Mouse (Mus musculus) brown adipose tissue, adult 24 weeks (tissue): Measurements from ENCODE around the gene Wdfy2. TPM values are rescaled to one million over a fixed set of nuclear protein-coding genes. Genes with fewer than 3 reads are reported as not detected.
"Not testable (repeated sequence)": the region's sequence is repeated elsewhere in the genome, so short reads cannot be mapped to it uniquely, and the experiment has no call there.

ENCODE experiments used
- H3K27ac ChIP-seq: fragments of 200-500 bp; replicated peaks from 2 replicates; pipeline ENCODE4 v1.5.1; 2012; ENCODE audit warnings: low read depth, mild to moderate bottlenecking, low read length
- H3K4me1 ChIP-seq: fragments of 200-500 bp; 2 replicates; pipeline ENCODE4 v1.6.1; 2012; ENCODE audit warnings: low read length, mixed read lengths; ENCODE audit not compliant: control insufficient read depth, insufficient read depth, insufficient read length
- H3K4me3 ChIP-seq: fragments of 200-500 bp; 2 replicates; pipeline ENCODE4 v1.5.1; 2012; ENCODE audit warnings: low read depth, mild to moderate bottlenecking, low read length, moderate library complexity; ENCODE audit not compliant: insufficient read depth
- polyA plus RNA-seq: library from polyadenylated mRNA; stranded (reverse); fragments of >200 nt; gene quantifications from 2 replicates; pipeline ENCODE4 v1.2.4, GENCODE M21; 2012; ENCODE audit not compliant: missing spikeins, insufficient read depth, insufficient read length

Gene Wdfy2
- polyA plus RNA-seq, 1 experiment: 9.6 TPM

GRCm38 (mm10) chr14:62833036-62833435, 4.4 kb upstream of the Wdfy2 start:
- Histone ChIP-seq H3K27ac (no peak overlapping the region), H3K4me3 (no peak overlapping the region), H3K4me1 (no peaks in the 10 kb centered on the region)

GRCm38 (mm10) chr14:62833541-62833940, 3.9 kb upstream of the Wdfy2 start:
- Histone ChIP-seq H3K27ac (no peak overlapping the region), H3K4me3 (no peak overlapping the region), H3K4me1 (no peaks in the 10 kb centered on the region)

- H3K4me3 ChIP-seq, H3K27ac ChIP-seq, H3K4me1 ChIP-seq: not testable (repeated sequence)
These were observed 1.7 kb upstream of the Wdfy2 start for GRCm38 (mm10) chr14:62835737-62836136.

GRCm38 (mm10) chr14:62836926-62837640, 395 bp upstream of the Wdfy2 start:
- Histone ChIP-seq H3K4me1 (no peaks in the 10 kb centered on the region), H3K27ac (peak overlapping the region; percentile 47), H3K4me3 (peak overlapping the region; percentile 41)

- Histone ChIP-seq H3K27ac (peak overlapping the region; percentile 83), H3K4me3 (peak overlapping the region; percentile 92), H3K4me1 (peaks cover 9% of the 10 kb centered on the region; the same call in 1 of the 2 replicates)
These were observed 858 bp downstream of the Wdfy2 start for GRCm38 (mm10) chr14:62838336-62838735.

- Histone ChIP-seq H3K4me3 (no peak overlapping the region), H3K4me1 (peaks cover 33% of the 10 kb centered on the region), H3K27ac (peak overlapping the region; percentile 78; the same call in 1 of the 2 replicates)
These were observed 4.2 kb downstream of the Wdfy2 start for GRCm38 (mm10) chr14:62841726-62842125.

- Histone ChIP-seq H3K4me3 (no peak overlapping the region), H3K27ac (peak overlapping the region; percentile 78), H3K4me1 (peaks cover 33% of the 10 kb centered on the region)
These were observed 5.0 kb downstream of the Wdfy2 start for GRCm38 (mm10) chr14:62842495-62842894.

- Histone ChIP-seq H3K27ac (peak overlapping the region; percentile 78), H3K4me1 (peaks cover 33% of the 10 kb centered on the region)
These were observed 5.5 kb downstream of the Wdfy2 start for GRCm38 (mm10) chr14:62842976-62843375.

GRCm38 (mm10) chr14:62844226-62844625, 6.7 kb downstream of the Wdfy2 start:
- H3K4me1 ChIP-seq: peaks cover 33% of the 10 kb centered on the region
- H3K4me3 ChIP-seq: no peak overlapping the region
- peak overlapping the region; percentile 83 for H3K27ac ChIP-seq

More at GRCm38 (mm10) chr14:62842976-62843375, 5.5 kb downstream of the Wdfy2 start:
- no peak overlapping the region for H3K4me3 ChIP-seq

- Histone ChIP-seq H3K27ac (peak overlapping the region; percentile 83), H3K4me1 (peaks cover 33% of the 10 kb centered on the region), H3K4me3 (no peak overlapping the region)
These were observed 7.7 kb downstream of the Wdfy2 start for GRCm38 (mm10) chr14:62845011-62845840.

- Histone ChIP-seq H3K27ac (no peak overlapping the region), H3K4me3 (no peak overlapping the region)
These were observed 13.5 kb downstream of the Wdfy2 start for GRCm38 (mm10) chr14:62850980-62851379.

GRCm38 (mm10) chr14:62852840-62853239, 15.4 kb downstream of the Wdfy2 start:
- peaks cover 16% of the 10 kb centered on the region for H3K4me1 ChIP-seq
- H3K4me3 ChIP-seq: no peak overlapping the region
- H3K27ac ChIP-seq: no peak overlapping the region

More at GRCm38 (mm10) chr14:62850980-62851379, 13.5 kb downstream of the Wdfy2 start:
- peaks cover 12% of the 10 kb centered on the region for H3K4me1 ChIP-seq

- Histone ChIP-seq H3K27ac (peak overlapping the region; percentile 49; the same call in 1 of the 2 replicates), H3K4me1 (peaks cover 20% of the 10 kb centered on the region), H3K4me3 (no peak overlapping the region)
These were observed 17.8 kb downstream of the Wdfy2 start for GRCm38 (mm10) chr14:62855077-62855835.

- peaks cover 19% of the 10 kb centered on the region for H3K4me1 ChIP-seq
- H3K27ac ChIP-seq: 0 out of 2 replicates have a peak overlapping the region, but pooled peaks have one; percentile 23
- no peak overlapping the region for H3K4me3 ChIP-seq
These were observed 18.4 kb downstream of the Wdfy2 start for GRCm38 (mm10) chr14:62855863-62856262.

- Histone ChIP-seq H3K27ac (0 out of 2 replicates have a peak overlapping the region, but pooled peaks have one; percentile 12), H3K4me3 (no peak overlapping the region), H3K4me1 (peaks cover 16% of the 10 kb centered on the region)
These were observed 19.0 kb downstream of the Wdfy2 start for GRCm38 (mm10) chr14:62856490-62856889.
